Comparison of ENCODE assay signal across 1 mouse cellular context in the genomic region with DNA sequence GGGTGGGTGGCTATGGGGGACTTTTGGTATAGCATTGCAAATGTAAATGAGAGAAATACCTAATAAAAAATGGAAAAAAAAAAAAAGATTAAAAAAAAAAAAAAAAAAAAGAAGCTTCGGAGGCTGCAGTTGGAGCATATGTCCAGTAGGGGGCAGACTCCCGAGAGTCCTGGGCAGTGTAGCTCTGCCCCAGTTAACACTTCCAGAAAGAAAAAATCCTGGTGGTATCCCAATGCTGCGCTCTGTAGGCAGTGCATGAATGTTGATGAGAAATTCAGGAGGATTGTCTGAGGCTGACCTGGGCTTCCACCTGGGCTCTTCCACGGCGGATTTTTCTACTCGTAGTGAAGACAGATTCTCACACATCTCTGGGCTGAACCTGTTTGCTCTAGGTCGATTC.
TF ChIP-seq lines count a peak whose summit lies in the region.

No protein-coding gene starts in this region.

TF ChIP-seq in MEL, 35 proteins besides CTCF, POLR2A, EP300 and RAD21:
- TF ChIP-seq SMC3 (IDR thresholded peaks at IDR 0.05; ENCODE audit: low read depth, low read length) = peak; percentile 56
- TF ChIP-seq JUND (IDR thresholded peaks at IDR 0.05; ENCODE audit: low read depth, low read length) = no peak
